Mouse (Mus musculus) right cerebral cortex, postnatal 14 days (tissue): ENCODE results near the gene Ogfod2.
A peak's percentile ranks its signal among the peaks of the same experiment; 100 is the strongest.

Source experiments
- DNase-seq: peaks from one replicate; pipeline ENCODE4 v3.0.0; 2022

Ogfod2 gene

GRCm38 (mm10) chr5:124095596-124096232 lies 16.4 kb upstream of the Ogfod2 start, which contains the start of gene Abcb9:
Gene Abcb9 (minus strand): TSS chr5:124095798.
- DNase-seq = peak; percentile 96

- no peak for DNase-seq
These were observed 13.2 kb upstream of the Ogfod2 start for GRCm38 (mm10) chr5:124098923-124099322.

GRCm38 (mm10) chr5:124100128-124101044 lies 11.7 kb upstream of the Ogfod2 start:
- DNase-seq = no peak

- no peak for DNase-seq
These were observed 9.8 kb upstream of the Ogfod2 start for GRCm38 (mm10) chr5:124102326-124102725.

- DNase-seq = no peak
These were observed 9.1 kb upstream of the Ogfod2 start for GRCm38 (mm10) chr5:124103020-124103419.

- DNase-seq = no peak
These were observed 8.5 kb upstream of the Ogfod2 start for GRCm38 (mm10) chr5:124103552-124103951.

- DNase-seq = peak; percentile 38
These were observed 888 bp upstream of the Ogfod2 start for GRCm38 (mm10) chr5:124111077-124111741.

GRCm38 (mm10) chr5:124112531-124112930 lies 434 bp downstream of the Ogfod2 start:
- DNase-seq = no peak

- peak; percentile 74 for DNase-seq
These were observed 933 bp downstream of the Ogfod2 start for GRCm38 (mm10) chr5:124113030-124113429.

GRCm38 (mm10) chr5:124114276-124115025 lies 2.4 kb downstream of the Ogfod2 start:
- DNase-seq = no peak

GRCm38 (mm10) chr5:124115531-124115930 lies 3.4 kb downstream of the Ogfod2 start:
- DNase-seq = no peak

- DNase-seq = peak; percentile 85
These were observed 4.1 kb downstream of the Ogfod2 start, which contains the start of gene Arl6ip4 for GRCm38 (mm10) chr5:124115990-124116845. Gene Arl6ip4 (plus strand): TSS chr5:124116089.

GRCm38 (mm10) chr5:124119204-124119603 lies 7.1 kb downstream of the Ogfod2 start:
- no peak for DNase-seq

- no peak for DNase-seq
These were observed 10.3 kb downstream of the Ogfod2 start for GRCm38 (mm10) chr5:124122357-124122756.

- DNase-seq = no peak
These were observed 13.0 kb downstream of the Ogfod2 start for GRCm38 (mm10) chr5:124125093-124125492.

GRCm38 (mm10) chr5:124134261-124134660 lies 22.2 kb downstream of the Ogfod2 start:
- DNase-seq = no peak

GRCm38 (mm10) chr5:124138066-124138465 lies 26.0 kb downstream of the Ogfod2 start:
- no peak for DNase-seq

GRCm38 (mm10) chr5:124149028-124149427 lies 36.9 kb downstream of the Ogfod2 start:
- no peak for DNase-seq

GRCm38 (mm10) chr5:124150895-124151294 lies 38.8 kb downstream of the Ogfod2 start:
- DNase-seq = no peak

GRCm38 (mm10) chr5:124152734-124153133 lies 40.6 kb downstream of the Ogfod2 start:
- no peak for DNase-seq

GRCm38 (mm10) chr5:124155943-124156342 lies 43.8 kb downstream of the Ogfod2 start:
- DNase-seq = no peak

GRCm38 (mm10) chr5:124158305-124158704 lies 46.2 kb downstream of the Ogfod2 start:
- DNase-seq = no peak
